Mouse (Mus musculus): ENCODE measurements around the gene Tppp2. TPM values are rescaled to one million over a fixed set of nuclear protein-coding genes. Genes with fewer than 3 reads are reported as not detected.
A peak's percentile ranks its signal among the peaks of the same experiment; 100 is the strongest.
"Not testable (repeated sequence)": the region's sequence is repeated elsewhere in the genome, so short reads cannot be mapped to it uniquely, and the experiment has no call there.

Tppp2 gene
- polyA plus RNA-seq, 1 experiment from 2014 or later: not detected

DNA sequence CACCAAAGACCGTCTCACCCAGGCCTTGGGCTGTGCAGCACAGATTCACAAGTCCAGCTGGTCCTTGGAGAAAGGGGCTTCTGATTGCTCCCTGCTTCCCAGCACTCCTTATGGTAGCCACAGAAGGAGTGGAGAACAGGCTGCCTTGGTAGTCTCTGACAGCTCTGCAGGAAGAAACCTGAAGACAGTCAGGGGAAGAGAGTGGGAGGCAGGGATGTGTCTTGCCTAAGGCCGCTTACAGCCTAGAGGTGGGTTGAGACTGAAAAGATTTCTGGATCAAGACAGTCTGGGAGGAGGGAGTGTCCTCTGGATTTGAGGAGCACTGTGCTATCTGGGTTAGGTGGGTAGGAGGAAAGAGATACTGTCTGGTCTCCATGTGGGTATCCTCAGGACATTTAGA, 4.7 kb downstream of the Tppp2 start:
- no peak overlapping the region for H3K4me3 ChIP-seq (ENCODE audit: low read depth, low read length)
- WGBS: 93% methylated on average over 2 of the region's 2 CpGs
- TF ChIP-seq EP300 (IDR thresholded peaks at IDR 0.05): no peak
- no peak for TF ChIP-seq CTCF (IDR thresholded peaks at IDR 0.05)
- ATAC-seq (no peak), DNase-seq (ENCODE audit: low spot score) (no peak)
- no peaks in the 10 kb centered on the region for H3K27me3 ChIP-seq (replicated peaks; ENCODE audit: insufficient read depth, low read length)
- H3K27ac ChIP-seq (ENCODE audit: low read length): no peak overlapping the region
- no peak overlapping the region for H3K9ac ChIP-seq (replicated peaks; ENCODE audit: low read depth)
- peaks cover 6% of the 10 kb centered on the region; the same call in 1 of the 2 replicates for H3K4me1 ChIP-seq (ENCODE audit: insufficient read depth, low read depth, low read length)
- no peaks in the 10 kb centered on the region for H3K36me3 ChIP-seq (ENCODE audit: insufficient read depth, low read length)
- H3K9me3 ChIP-seq (ENCODE audit: low read length): no peaks in the 10 kb centered on the region
- no peak overlapping the region for H3K4me2 ChIP-seq (replicated peaks; ENCODE audit: low read depth, low read length)

DNA sequence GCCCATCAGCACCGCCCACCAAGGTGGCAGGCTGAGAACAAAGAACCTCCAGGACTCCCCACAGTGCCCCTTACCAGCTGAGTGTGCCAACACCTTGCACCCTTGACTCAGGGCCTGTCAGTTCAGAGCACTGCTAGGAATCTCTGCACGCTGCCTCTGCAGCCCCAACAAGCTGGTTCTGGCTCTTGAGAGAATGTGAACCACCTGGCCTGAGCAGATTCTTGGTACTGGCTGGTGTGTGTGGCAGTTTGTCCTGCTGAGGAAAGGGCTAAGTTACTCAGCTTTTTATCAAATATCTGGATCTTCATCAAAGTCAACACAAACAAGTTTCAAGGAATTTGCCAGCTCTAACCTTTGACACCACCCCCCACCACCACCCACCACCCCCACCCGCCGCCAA, 5.3 kb downstream of the Tppp2 start:
- DNase-seq (ENCODE audit: low spot score) (no peak), ATAC-seq (no peak)
- H3K36me3 ChIP-seq (ENCODE audit: insufficient read depth, low read length): no peaks in the 10 kb centered on the region
- no peaks in the 10 kb centered on the region for H3K9me3 ChIP-seq (ENCODE audit: low read length)
- TF ChIP-seq CTCF (IDR thresholded peaks at IDR 0.05) (no peak), EP300 (IDR thresholded peaks at IDR 0.05) (no peak)
- H3K4me3 ChIP-seq (ENCODE audit: low read depth, low read length): no peak overlapping the region
- peaks cover 6% of the 10 kb centered on the region; the same call in 1 of the 2 replicates for H3K4me1 ChIP-seq (ENCODE audit: insufficient read depth, low read depth, low read length)
- no peak overlapping the region for H3K27ac ChIP-seq (ENCODE audit: low read length)
- WGBS: 72% methylated on average over 4 of the region's 4 CpGs
- H3K4me2 ChIP-seq (replicated peaks; ENCODE audit: low read depth, low read length): no peak overlapping the region
- H3K27me3 ChIP-seq (replicated peaks; ENCODE audit: insufficient read depth, low read length): no peaks in the 10 kb centered on the region
- no peak overlapping the region for H3K9ac ChIP-seq (replicated peaks; ENCODE audit: low read depth)

GRCm38 (mm10) chr14:51926930-51927329, 8.7 kb downstream of the Tppp2 start:
- H3K4me2 ChIP-seq (replicated peaks; ENCODE audit: low read depth, low read length): not testable (repeated sequence)

GRCm38 (mm10) chr14:51929309-51929943, 11.2 kb downstream of the Tppp2 start:
- Histone ChIP-seq H3K4me3 (ENCODE audit: low read depth, low read length) (no peak overlapping the region), H3K4me1 (ENCODE audit: insufficient read depth, low read depth, low read length) (peaks cover 4% of the 10 kb centered on the region; the same call in 1 of the 2 replicates), H3K27me3 (replicated peaks; ENCODE audit: insufficient read depth, low read length) (no peaks in the 10 kb centered on the region), H3K36me3 (ENCODE audit: insufficient read depth, low read length) (no peaks in the 10 kb centered on the region), H3K27ac (ENCODE audit: low read length) (peak overlapping the region; percentile 65), H3K9ac (replicated peaks; ENCODE audit: low read depth) (no peak overlapping the region), H3K9me3 (ENCODE audit: low read length) (no peaks in the 10 kb centered on the region), H3K4me2 (replicated peaks; ENCODE audit: low read depth, low read length) (no peak overlapping the region; the same call in 1 of the 2 replicates)
- ATAC-seq (peak; percentile 86), DNase-seq (ENCODE audit: low spot score) (peak; percentile 91)
- 50% methylated on average over 8 of the region's 8 CpGs for WGBS
- TF ChIP-seq CTCF (IDR thresholded peaks at IDR 0.05) (no peak), EP300 (IDR thresholded peaks at IDR 0.05) (peak; percentile 54; the same call in 1 of the 2 replicates)

More at GRCm38 (mm10) chr14:51926930-51927329, 8.7 kb downstream of the Tppp2 start:
- not testable (repeated sequence) for H3K4me3 ChIP-seq (ENCODE audit: low read depth, low read length); H3K9ac ChIP-seq (replicated peaks; ENCODE audit: low read depth); H3K27me3 ChIP-seq (replicated peaks; ENCODE audit: insufficient read depth, low read length); H3K4me1 ChIP-seq (ENCODE audit: insufficient read depth, low read depth, low read length); H3K27ac ChIP-seq (ENCODE audit: low read length); H3K9me3 ChIP-seq (ENCODE audit: low read length); ATAC-seq; H3K36me3 ChIP-seq (ENCODE audit: insufficient read depth, low read length); DNase-seq (ENCODE audit: low spot score)
- 91% methylated on average over 11 of the region's 11 CpGs for WGBS

GRCm38 (mm10) chr14:51929968-51930367, 11.7 kb downstream of the Tppp2 start:
- no peak overlapping the region for H3K9ac ChIP-seq (replicated peaks; ENCODE audit: low read depth)
- 44% methylated on average over 9 of the region's 9 CpGs for WGBS
- H3K4me1 ChIP-seq (ENCODE audit: insufficient read depth, low read depth, low read length): peaks cover 4% of the 10 kb centered on the region; the same call in 1 of the 2 replicates
- no peak for DNase-seq (ENCODE audit: low spot score)
- no peaks in the 10 kb centered on the region for H3K9me3 ChIP-seq (ENCODE audit: low read length)
- H3K4me2 ChIP-seq (replicated peaks; ENCODE audit: low read depth, low read length): no peak overlapping the region; the same call in 1 of the 2 replicates
- no peaks in the 10 kb centered on the region for H3K27me3 ChIP-seq (replicated peaks; ENCODE audit: insufficient read depth, low read length)
- H3K4me3 ChIP-seq (ENCODE audit: low read depth, low read length): no peak overlapping the region
- H3K36me3 ChIP-seq (ENCODE audit: insufficient read depth, low read length): no peaks in the 10 kb centered on the region
- peak overlapping the region; percentile 65 for H3K27ac ChIP-seq (ENCODE audit: low read length)
- TF ChIP-seq EP300 (IDR thresholded peaks at IDR 0.05) (no peak), CTCF (IDR thresholded peaks at IDR 0.05) (peak; percentile 27)
- ATAC-seq: no peak

DNA sequence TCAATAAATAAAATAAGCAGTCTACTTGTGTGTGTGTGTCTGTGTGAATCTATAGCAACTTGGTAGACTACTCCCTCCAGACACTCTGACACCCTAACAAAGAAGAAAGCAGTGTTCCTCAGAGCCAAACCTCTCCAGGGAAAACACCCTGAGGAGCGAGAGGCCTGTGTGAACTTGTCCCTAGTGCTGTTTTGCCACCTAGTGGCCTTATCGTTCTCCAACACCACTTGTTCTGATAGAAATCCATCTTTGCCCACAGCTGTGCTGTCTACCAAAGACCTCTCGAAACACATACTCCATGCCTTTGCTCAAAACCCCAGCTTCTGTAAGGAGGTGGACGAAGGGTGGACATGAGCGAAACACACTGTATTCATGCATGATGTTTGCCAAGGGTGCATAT, 12.6 kb downstream of the Tppp2 start:
- H3K9me3 ChIP-seq (ENCODE audit: low read length): no peaks in the 10 kb centered on the region
- no peaks in the 10 kb centered on the region for H3K36me3 ChIP-seq (ENCODE audit: insufficient read depth, low read length)
- TF ChIP-seq EP300 (IDR thresholded peaks at IDR 0.05) (no peak), CTCF (IDR thresholded peaks at IDR 0.05) (peak; percentile 89)
- peaks cover 4% of the 10 kb centered on the region; the same call in 1 of the 2 replicates for H3K4me1 ChIP-seq (ENCODE audit: insufficient read depth, low read depth, low read length)
- H3K9ac ChIP-seq (replicated peaks; ENCODE audit: low read depth): no peak overlapping the region
- H3K27me3 ChIP-seq (replicated peaks; ENCODE audit: insufficient read depth, low read length): no peaks in the 10 kb centered on the region
- no peak overlapping the region for H3K4me2 ChIP-seq (replicated peaks; ENCODE audit: low read depth, low read length)
- DNase-seq (ENCODE audit: low spot score): peak; percentile 95
- ATAC-seq: peak; percentile 76
- no peak overlapping the region for H3K4me3 ChIP-seq (ENCODE audit: low read depth, low read length)
- peak overlapping the region; percentile 65; the same call in 1 of the 2 replicates for H3K27ac ChIP-seq (ENCODE audit: low read length)
- WGBS: 27% methylated on average over 5 of the region's 5 CpGs
